Mouse (Mus musculus) liver, embryonic 11.5 days (tissue): ENCODE data around the gene Jsrp1. TPM values are rescaled to one million over a fixed set of nuclear protein-coding genes. Genes with fewer than 3 reads are reported as not detected.

Source experiments
- microRNA counts: library from miRNA; unstranded; fragments of <30 nt; microRNA quantifications from one replicate; lab custom pipeline; 2015
- microRNA-seq: library from miRNA; unstranded; fragments of <30 nt; microRNA quantifications from one replicate; pipeline ENCODE4, GENCODE M21; 2017; ENCODE audit warnings: borderline number of aligned reads
- polyA plus RNA-seq: library from polyadenylated mRNA; unstranded; fragments of >200 nt; fragmentation: Nextera tagmentation; extraction: Ambion mirVana; gene quantifications from 2 replicates; pipeline ENCODE4 v1.2.1, GENCODE M21; 2014

Gene Jsrp1
- polyA plus RNA-seq, 1 experiment from 2014 or later: 1.5 TPM

MicroRNAs encoded within 50 kb of the gene (microRNA counts, 519-probe panel; counts per million panel counts)
- not detected for microRNA mmu-miR-1982 (lab: Ali Mortazavi, UCI)

Small RNAs within 50 kb of the gene (microRNA-seq; reads per million reads assigned to microRNA genes)
- 10.6 reads per million, percentile 23 among the genes with 10 or more reads in this experiment for gene Mir1982

Other genes starting within 250 kb of the Jsrp1 start
- 10.0 and 11.4 TPM in 2 replicates for gene Klf16, start 236.2 kb downstream of the Jsrp1 start, polyA plus RNA-seq
- gene Abhd17a, start 223.2 kb downstream of the Jsrp1 start, polyA plus RNA-seq: 89.7 and 96.5 TPM in 2 replicates
- gene Scamp4, start 210.6 kb downstream of the Jsrp1 start, polyA plus RNA-seq: 93.9 and 94.3 TPM in 2 replicates
- 9.7 TPM in 2 replicates for gene Adat3, start 210.6 kb downstream of the Jsrp1 start, polyA plus RNA-seq
- gene Gm49322, start 207.5 kb downstream of the Jsrp1 start, polyA plus RNA-seq: 3.6 TPM in 2 replicates
- gene Csnk1g2, start 190.7 kb downstream of the Jsrp1 start, polyA plus RNA-seq: 92.3 and 96.1 TPM in 2 replicates
- gene Btbd2, start 156.4 kb downstream of the Jsrp1 start, polyA plus RNA-seq: 38.0 and 38.4 TPM in 2 replicates
- 124 and 128 TPM in 2 replicates for gene Mknk2, start 135.4 kb downstream of the Jsrp1 start, polyA plus RNA-seq
- 56.7 and 57.3 TPM in 2 replicates for gene Mob3a, start 111.5 kb downstream of the Jsrp1 start, polyA plus RNA-seq
- gene Izumo4, start 111.3 kb downstream of the Jsrp1 start, polyA plus RNA-seq: 5.7 and 6.8 TPM in 2 replicates
- 53.1 and 53.2 TPM in 2 replicates for gene Ap3d1, start 71.2 kb downstream of the Jsrp1 start, polyA plus RNA-seq
- gene Dot1l, start 58.3 kb downstream of the Jsrp1 start, polyA plus RNA-seq: 23.9 and 28.2 TPM in 2 replicates
- gene Sf3a2, start 15.3 kb downstream of the Jsrp1 start, polyA plus RNA-seq: 116 and 121 TPM in 2 replicates
- gene Plekhj1, start 14.9 kb downstream of the Jsrp1 start, polyA plus RNA-seq: 178 and 188 TPM in 2 replicates
- gene Amh, start 8.3 kb downstream of the Jsrp1 start, polyA plus RNA-seq: 0.14 TPM in 1 of 2 replicates, not detected in the other
- 1,793 and 1,800 TPM in 2 replicates for gene Oaz1, start 13.2 kb upstream of the Jsrp1 start, polyA plus RNA-seq
- 0.05 TPM in 1 of 2 replicates, not detected in the other for gene Lingo3, start 30.5 kb upstream of the Jsrp1 start, polyA plus RNA-seq
- 403 and 453 TPM in 2 replicates for gene Lsm7, start 41.7 kb upstream of the Jsrp1 start, polyA plus RNA-seq
- 58.5 and 63.8 TPM in 2 replicates for gene Sppl2b, start 41.8 kb upstream of the Jsrp1 start, polyA plus RNA-seq
- not detected in 2 replicates for gene Tmprss9, start 58.4 kb upstream of the Jsrp1 start, polyA plus RNA-seq
- gene Timm13, start 87.5 kb upstream of the Jsrp1 start, polyA plus RNA-seq: 396 and 445 TPM in 2 replicates
- 16.2 and 18.2 TPM in 2 replicates for gene Lmnb2, start 104.7 kb upstream of the Jsrp1 start, polyA plus RNA-seq
- 4.0 and 5.0 TPM in 2 replicates for gene Gadd45b, start 116.6 kb upstream of the Jsrp1 start, polyA plus RNA-seq
- 1.8 and 2.1 TPM in 2 replicates for gene Gng7, start 201.4 kb upstream of the Jsrp1 start, polyA plus RNA-seq
- 0.45 TPM in 1 of 2 replicates, not detected in the other for gene Diras1, start 212.2 kb upstream of the Jsrp1 start, polyA plus RNA-seq
- 9.1 and 9.4 TPM in 2 replicates for gene Slc39a3, start 223.9 kb upstream of the Jsrp1 start, polyA plus RNA-seq
- gene Sgta, start 246.7 kb upstream of the Jsrp1 start, polyA plus RNA-seq: 147 and 153 TPM in 2 replicates